Comparison of ENCODE assay signal across 1 mouse cellular context in the genomic region with DNA sequence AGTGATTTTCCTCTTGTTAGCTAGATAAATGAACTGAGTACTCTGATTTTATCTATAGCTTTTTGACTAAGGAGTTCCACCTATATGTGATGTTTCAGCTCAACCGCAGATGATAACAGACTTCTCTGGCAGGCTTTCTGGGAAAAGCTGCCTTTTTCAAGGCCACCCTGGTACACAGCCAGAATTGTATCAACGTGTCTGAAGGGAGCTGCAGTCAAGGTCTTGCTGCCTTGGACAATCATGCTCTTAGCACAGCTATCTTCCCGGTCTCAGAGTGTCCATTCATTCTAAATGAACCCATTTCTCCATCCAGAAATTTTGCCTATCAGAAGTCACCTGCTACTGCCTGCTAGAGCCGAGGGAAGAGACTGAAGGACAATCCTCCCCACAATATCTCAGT.
TF ChIP-seq lines count a peak whose summit lies in the region.

No protein-coding gene starts in this region.

TF ChIP-seq in MEL, 35 proteins besides CTCF, POLR2A, EP300 and RAD21:
- TF ChIP-seq ZC3H11A (IDR thresholded peaks at IDR 0.05; ENCODE audit: low read depth, low read length) (no peak), GATA1 (IDR thresholded peaks at IDR 0.05; ENCODE audit: low read depth, low read length) (0 out of 2 replicates have a peak, but pooled peaks have one; percentile 7), SIN3A (IDR thresholded peaks at IDR 0.05; ENCODE audit: low read length) (no peak), E2F4 (IDR thresholded peaks at IDR 0.05; ENCODE audit: borderline replicate concordance, low read depth, low read length) (no peak), ELF1 (IDR thresholded peaks at IDR 0.05; ENCODE audit: low read depth, low read length) (no peak)
